Mouse (Mus musculus): ENCODE results near the gene Clec1b. TPM values are rescaled to one million over a fixed set of nuclear protein-coding genes. Genes with fewer than 3 reads are reported as not detected.

Clec1b gene
- total RNA-seq, 2 experiments from 2014 or later = not detected

GRCm38 (mm10) chr6:129408562-129408961, 11.5 kb downstream of the Clec1b start, which contains the start of gene Clec9a:
Gene Clec9a, plus strand, starts transcription at chr6:129408862.
- no peak for DNase-seq (ENCODE audit: low spot score in 2 of 2)

DNA sequence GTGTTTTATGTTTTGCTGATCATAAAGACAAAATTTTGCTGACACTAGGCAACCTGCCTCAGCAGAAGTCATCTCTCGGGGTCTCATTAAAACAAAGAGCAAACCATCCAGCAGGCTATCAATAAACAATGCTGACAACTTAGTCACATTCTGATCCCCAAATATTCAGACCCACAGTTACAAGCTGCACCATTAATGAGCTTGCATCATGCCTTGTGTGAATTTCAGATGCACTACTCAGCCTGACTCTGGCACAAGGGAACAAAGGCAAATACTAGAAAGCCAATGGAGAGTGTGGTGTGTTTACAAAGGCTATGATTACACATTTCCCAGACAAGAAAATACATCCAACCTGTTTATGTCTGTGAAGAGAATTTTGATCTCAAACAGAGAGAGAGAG, 17.1 kb downstream of the Clec1b start:
- no peak for DNase-seq (ENCODE audit: low spot score in 2 of 2)

GRCm38 (mm10) chr6:129422311-129422710, 25.2 kb downstream of the Clec1b start:
- no peak for DNase-seq (ENCODE audit: low spot score in 2 of 2)

GRCm38 (mm10) chr6:129423040-129423733, 26.1 kb downstream of the Clec1b start:
- DNase-seq (ENCODE audit: low spot score in 2 of 2) = no peak

GRCm38 (mm10) chr6:129423734-129424072, 26.6 kb downstream of the Clec1b start:
- peak; percentile 37 to 82 for DNase-seq (ENCODE audit: low spot score in 2 of 2)

DNA sequence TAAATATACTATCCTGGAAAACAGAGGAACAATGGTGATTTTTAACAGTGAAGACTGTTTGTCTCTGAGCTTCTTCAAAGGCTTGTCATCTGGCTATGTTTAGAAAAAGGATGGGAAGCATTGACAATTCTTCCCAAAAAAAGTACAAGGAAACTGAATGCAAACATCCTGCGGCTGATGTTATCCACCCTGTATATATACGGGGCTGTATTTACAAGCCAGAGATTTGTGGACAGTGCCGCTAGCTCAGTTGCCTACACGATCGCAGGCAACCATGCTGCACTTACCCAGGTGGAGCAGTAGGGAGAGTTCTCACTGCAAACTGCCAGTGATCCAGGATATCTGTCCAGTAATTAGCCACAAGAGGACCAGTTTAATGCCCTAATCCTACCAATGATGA, 28.1 kb downstream of the Clec1b start:
- no peak for DNase-seq (ENCODE audit: low spot score in 2 of 2)

- DNase-seq (ENCODE audit: low spot score in 2 of 2) = no peak
Observed at GRCm38 (mm10) chr6:129425812-129426211, 28.7 kb downstream of the Clec1b start.

- no peak for DNase-seq (ENCODE audit: low spot score in 2 of 2)
Observed at GRCm38 (mm10) chr6:129427281-129427680, 30.2 kb downstream of the Clec1b start.

DNA sequence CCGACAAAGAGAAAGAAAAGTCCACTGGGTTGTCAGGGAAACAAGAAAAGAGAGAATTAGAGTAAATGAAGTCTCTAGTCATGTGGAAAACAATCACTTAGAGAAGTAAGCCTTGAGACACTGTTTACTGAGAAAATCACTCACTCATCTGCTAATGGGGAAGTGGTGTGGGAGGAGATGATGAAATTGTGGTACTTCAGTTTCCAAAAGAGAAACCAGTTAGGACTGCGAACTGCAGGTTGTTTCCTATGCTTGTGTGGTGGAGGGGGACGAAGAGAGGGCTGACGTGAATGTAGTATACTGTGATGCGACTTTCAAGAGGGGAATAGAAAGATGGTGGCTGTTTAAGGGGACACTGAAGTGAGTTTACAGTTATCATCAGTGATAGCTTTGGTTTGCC, 37.1 kb downstream of the Clec1b start:
- DNase-seq (ENCODE audit: low spot score in 2 of 2) = no peak

- DNase-seq (ENCODE audit: low spot score in 2 of 2) = no peak
Observed at GRCm38 (mm10) chr6:129436025-129436424, 38.9 kb downstream of the Clec1b start.

DNA sequence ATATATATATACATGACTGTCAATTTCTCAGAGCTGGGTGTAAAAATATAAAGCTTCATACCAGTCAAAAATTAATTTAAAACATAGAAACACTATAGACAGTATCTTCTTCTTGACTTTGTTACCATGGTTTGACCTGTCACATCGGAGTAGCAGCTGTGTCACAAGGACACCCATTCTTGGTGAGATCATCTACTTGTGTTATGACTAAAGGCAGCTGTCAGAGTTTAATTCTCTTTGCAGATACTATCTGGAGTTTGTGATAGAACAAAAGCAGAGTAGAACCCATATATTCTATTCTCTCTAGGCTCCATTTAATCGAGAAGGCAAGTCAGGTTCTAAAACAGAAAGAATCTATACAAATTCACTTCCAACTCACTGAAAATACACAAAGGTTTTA, 40.9 kb downstream of the Clec1b start:
- DNase-seq (ENCODE audit: low spot score in 2 of 2) = no peak

DNA sequence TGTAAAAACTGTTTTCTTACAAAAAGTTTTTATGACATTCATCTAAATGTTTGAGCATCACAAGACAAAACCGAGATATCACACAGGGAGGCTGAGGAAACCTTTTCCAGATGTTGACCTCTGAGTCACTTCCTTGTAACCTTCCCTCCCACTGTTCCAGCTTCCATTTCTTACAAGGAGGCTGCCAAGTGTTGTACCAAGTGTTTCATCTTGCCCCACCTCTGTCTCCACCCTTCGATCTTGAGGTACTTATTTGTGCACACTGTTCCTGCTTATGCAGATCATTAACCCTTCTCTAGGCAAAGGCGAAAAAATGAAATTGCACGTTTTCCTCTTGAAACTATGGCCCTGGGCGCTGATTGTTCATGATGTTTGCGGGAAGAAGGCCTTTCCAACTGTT, 52.6 kb downstream of the Clec1b start:
- DNase-seq (ENCODE audit: low spot score in 2 of 2) = no peak

DNA sequence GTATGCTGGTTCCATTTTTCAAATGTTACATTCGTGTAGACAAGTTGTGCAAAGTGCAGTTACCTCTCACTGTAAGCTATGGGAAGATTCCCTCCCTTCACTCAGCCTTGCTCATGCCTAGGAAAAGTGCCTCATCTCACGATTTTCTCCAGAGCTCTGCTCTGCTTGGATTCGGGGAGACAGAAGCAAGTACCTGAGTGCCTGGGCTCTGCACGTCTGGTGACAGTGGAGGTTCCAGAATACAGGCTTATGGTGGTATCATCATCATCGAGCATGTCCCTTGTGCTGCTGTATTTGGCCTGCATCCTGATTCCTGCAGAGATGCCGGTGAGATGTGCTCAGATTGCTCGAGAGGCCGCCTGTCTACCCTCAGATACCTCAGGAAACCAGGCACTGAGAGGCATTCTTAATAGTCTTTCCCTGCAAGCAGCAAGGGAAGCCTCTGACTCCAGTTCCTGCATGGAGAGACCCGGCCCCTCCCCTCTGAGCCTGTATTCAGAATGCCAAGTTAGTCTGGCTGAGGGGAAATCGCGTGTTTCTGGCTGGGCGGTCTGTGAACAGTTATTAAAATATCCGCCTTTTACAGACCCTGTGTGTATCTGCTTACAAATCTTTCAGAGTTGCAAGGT, 54.4 kb downstream of the Clec1b start, which contains the start of gene Clec1a:
Gene Clec1a (minus strand): TSS at position 590 of the 629 bp plus-strand sequence.
- DNase-seq (ENCODE audit: low spot score in 2 of 2) = peak; percentile 4 to 27

Other genes starting within 250 kb of the Clec1b start
- gene Clec2d, start 216.7 kb upstream of the Clec1b start, total RNA-seq (2021) = 1 to 10 TPM; 3.9 to 6.0 TPM
- not detected for gene Cd69, start 121.9 kb upstream of the Clec1b start, total RNA-seq (2021)
- gene 4922502D21Rik, start 65.5 kb upstream of the Clec1b start, total RNA-seq (2021) = not detected
- gene Clec12a, start 54.6 kb upstream of the Clec1b start, total RNA-seq (2021) = not detected
- not detected for gene Clec12b, start 11.4 kb upstream of the Clec1b start, total RNA-seq (2021)
- not detected for gene Clec9a, start 11.6 kb downstream of the Clec1b start, total RNA-seq (2021)
- 1 to 10 TPM; 4.2 TPM for gene Clec1a, start 54.7 kb downstream of the Clec1b start, total RNA-seq (2021)
- gene Olr1, start 109.9 kb downstream of the Clec1b start, total RNA-seq (2021) = not detected
- not detected for gene Tmem52b, start 115.3 kb downstream of the Clec1b start, total RNA-seq (2021)
- 100 to 1,000 TPM; 745 to 780 TPM for gene Gabarapl1, start 135.9 kb downstream of the Clec1b start, total RNA-seq (2021)
- not detected for gene Klre1, start 180.6 kb downstream of the Clec1b start, total RNA-seq (2021)
- gene Klrd1, start 194.5 kb downstream of the Clec1b start, total RNA-seq (2021) = not detected
- gene Klrk1, start 226.6 kb downstream of the Clec1b start, total RNA-seq (2021) = not detected
- gene Klrc3, start 246.0 kb downstream of the Clec1b start, total RNA-seq (2021) = not detected